Comparison of ENCODE assay signal across 31 mouse cellular contexts in genomic region chr13:56741691-56742090, GRCm38 (mm10). TPM values are rescaled to one million over a fixed set of nuclear protein-coding genes. Genes with fewer than 3 reads are reported as not detected.
"Had no signal": no experiment of that assay in that cellular context is flagged by ENCODE, and none has a peak within 500 bp of the region (broad histone marks: within the 10 kb centered on the region; RNA-seq: fewer than 3 reads in every experiment).

No protein-coding gene starts in this region.

- H3K4me3 ChIP-seq: gastrocnemius, adult 2 months; heart, embryonic 12.5 days; hindbrain, embryonic 10.5 days; hindbrain, embryonic 12.5 days; layer of hippocampus, adult 2 months; left cerebral cortex, adult 2 months; limb, embryonic 13.5 days; limb, embryonic 15.5 days; liver, embryonic 12.5 days had no signal

- H3K27me3 ChIP-seq: heart, embryonic 12.5 days; hindbrain, embryonic 12.5 days; limb, embryonic 13.5 days; limb, embryonic 15.5 days; liver, embryonic 12.5 days had no signal

- DNase-seq: gastrocnemius, adult 2 months; gastrocnemius, postnatal 10 days; gastrocnemius, postnatal 25 days; heart, postnatal 10 days; heart, postnatal 4 days; kidney, adult 18-20 months; kidney, adult 8-10 months; kidney, postnatal 10 days; kidney, postnatal 25 days; kidney, postnatal 4 days; left cerebral cortex, postnatal 4 days had no signal

- H3K4me2 ChIP-seq: heart, embryonic 12.5 days; hindbrain, embryonic 12.5 days; hindbrain, embryonic 14.5 days; limb, embryonic 13.5 days; limb, embryonic 15.5 days; liver, embryonic 12.5 days had no signal

- H3K9me3 ChIP-seq: heart, embryonic 12.5 days; hindbrain, embryonic 10.5 days; hindbrain, embryonic 12.5 days; limb, embryonic 13.5 days; limb, embryonic 15.5 days; liver, embryonic 12.5 days had no signal

- H3K9ac ChIP-seq: heart, embryonic 12.5 days; hindbrain, embryonic 12.5 days; hindbrain, embryonic 14.5 days; limb, embryonic 13.5 days; limb, embryonic 15.5 days; liver, embryonic 12.5 days; liver, embryonic 14.5 days had no signal

- H3K4me1 ChIP-seq: heart, embryonic 12.5 days; hindbrain, embryonic 10.5 days; limb, embryonic 15.5 days; liver, embryonic 12.5 days had no signal

- ATAC-seq: hindbrain, embryonic 16.5 days; inflammation-experienced regulatory T-cells, adult 6 months; intestine, embryonic 16.5 days; liver, embryonic 12.5 days had no signal

- H3K27ac ChIP-seq: gastrocnemius, adult 2 months; hindbrain, embryonic 10.5 days; hindbrain, embryonic 12.5 days; hindbrain, embryonic 14.5 days; layer of hippocampus, adult 2 months; left cerebral cortex, adult 2 months; limb, embryonic 13.5 days; limb, embryonic 15.5 days; liver, embryonic 12.5 days; liver, embryonic 14.5 days had no signal

RNA-seq across cellular contexts. Expression of gene Gm45623, which starts 11.9 kb away (rescaled TPM):
- total RNA-seq: gastrocnemius, adult 2 months; gastrocnemius, postnatal 10 days; gastrocnemius, postnatal 25 days; gastrocnemius, postnatal 4 days; granulocyte monocyte progenitor cell, adult 5-6 weeks; heart, adult 8-10 months; heart, postnatal 25 days; liver, adult 2 months had no signal
- polyA plus RNA-seq: heart, embryonic 14.5 days; hindbrain, embryonic 10.5 days; hindbrain, embryonic 12.5 days; inflammation-experienced regulatory T-cells, adult 6 months; limb, embryonic 11.5 days; liver, adult 2 months; liver, embryonic 12.5 days; liver, embryonic 14.5 days had no signal
